Mouse (Mus musculus): ENCODE results near the gene Slc51a.

Gene Slc51a

DNA sequence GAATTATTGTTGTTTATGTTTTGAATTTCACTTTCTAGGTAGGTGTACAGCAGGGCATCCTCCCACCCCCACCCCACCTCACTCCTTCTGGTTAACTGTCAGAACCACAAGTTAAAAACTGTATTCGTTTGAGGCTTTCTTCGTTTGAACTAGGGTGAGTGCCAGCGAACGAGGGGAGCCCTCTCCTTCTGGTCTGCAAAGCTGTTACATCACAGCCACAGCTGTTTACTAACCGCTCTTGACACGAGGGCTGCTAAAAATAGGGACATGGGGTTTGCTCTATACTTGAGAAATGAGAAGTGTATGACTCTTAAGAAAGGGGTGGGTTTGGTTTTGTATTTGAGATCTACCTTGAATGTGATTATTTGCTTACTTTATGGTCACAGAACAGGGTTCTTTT is 53.6 kb downstream of the Slc51a start:
- in situ Hi-C loops (cut with MseI, MboI): no loop called here

DNA sequence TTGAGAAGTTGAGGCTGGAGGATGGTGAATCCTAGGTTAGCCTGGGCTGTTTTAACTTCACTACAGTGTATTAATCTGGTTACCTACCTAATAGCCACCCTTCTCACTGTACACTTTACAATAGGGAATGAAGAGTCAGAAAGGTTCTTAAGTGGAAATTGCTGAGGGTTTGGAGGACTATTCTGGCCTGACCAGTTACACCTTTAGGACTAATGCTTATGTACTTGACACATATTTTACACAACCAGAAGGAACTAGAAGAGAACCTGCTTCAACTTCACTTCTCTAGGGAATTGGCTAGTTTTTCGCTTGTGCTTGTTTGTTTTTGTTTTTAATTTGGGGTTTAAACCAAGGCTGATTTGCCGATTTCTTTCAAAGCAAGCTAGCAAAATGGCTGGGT is 54.5 kb downstream of the Slc51a start:
- in situ Hi-C loops (cut with MseI, MboI): no loop called here

DNA sequence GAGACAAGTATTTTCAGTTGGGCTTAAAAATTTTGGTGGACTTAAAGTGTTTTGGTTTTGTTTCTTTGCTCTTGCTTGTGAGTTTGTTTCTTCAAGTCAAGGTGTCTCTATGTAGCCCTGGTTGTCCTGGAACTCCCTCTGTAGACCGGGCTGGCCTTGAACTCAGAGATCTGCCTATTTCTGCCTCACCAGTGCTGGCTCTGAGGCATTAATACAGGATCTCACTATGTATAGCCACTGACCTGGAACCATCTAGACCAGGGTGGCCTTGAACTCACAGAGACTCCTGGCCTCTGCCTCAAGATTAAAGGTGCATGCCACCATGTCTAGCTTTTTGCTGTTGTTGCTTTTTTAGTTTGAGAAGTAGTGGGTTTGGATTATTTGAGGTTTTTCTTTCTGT is 55.8 kb downstream of the Slc51a start:
- in situ Hi-C loops (cut with MseI, MboI): no loop called here

DNA sequence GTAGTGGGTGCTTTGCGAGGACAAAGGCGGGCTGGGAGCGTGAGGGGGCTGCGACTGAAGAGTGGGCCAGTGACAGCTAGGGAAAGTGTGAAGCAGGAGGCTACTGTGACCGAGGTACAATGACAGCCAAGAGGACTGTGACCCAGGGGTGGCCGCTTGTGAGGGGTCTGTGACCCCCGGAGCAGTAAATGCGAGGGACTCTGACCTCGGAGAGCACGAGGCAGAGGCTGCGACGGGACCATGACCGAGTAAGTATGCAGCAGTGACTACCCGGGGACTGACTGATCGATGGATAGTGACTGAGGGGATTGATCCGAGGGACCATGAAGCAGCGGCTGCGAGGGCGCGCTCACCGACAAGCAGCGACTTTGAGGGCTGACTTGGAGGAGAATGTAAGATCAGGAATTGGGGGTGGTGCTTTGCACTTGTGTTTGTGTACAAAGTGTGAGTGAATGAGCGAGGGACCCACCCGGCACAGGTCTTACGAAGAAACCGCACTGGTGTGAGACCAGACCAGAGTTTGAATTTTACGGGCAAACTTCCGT is 56.6 kb downstream of the Slc51a start:
- in situ Hi-C loops (cut with MseI, MboI): no loop called here

DNA sequence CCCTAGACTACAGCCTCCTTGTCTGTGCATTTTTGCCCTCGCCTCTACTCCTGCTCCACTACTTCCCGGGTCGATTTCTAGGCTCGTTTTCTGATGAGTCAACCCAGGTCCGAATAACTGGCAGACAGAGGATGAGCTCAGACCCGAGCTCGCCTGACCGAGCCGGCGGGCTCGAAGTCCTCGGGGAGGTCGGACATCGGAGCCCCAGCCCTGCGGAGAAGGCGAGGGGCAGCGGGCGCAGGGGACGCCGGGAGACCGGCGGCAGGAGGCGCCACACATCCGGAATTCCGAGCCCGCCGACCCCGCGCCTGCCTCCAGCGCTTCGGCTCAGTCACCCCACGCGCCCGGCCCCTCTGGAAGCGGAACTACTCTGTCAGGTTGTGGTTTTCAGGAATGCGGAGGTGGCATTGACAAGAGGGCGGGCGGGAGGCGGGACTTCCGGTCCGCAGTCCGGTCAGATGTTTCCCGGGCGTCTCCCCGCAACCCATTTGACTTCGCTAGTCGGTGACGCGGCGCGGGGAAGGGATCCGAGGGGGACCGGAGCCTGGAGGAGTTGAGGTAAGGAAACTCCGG is 57.1 kb downstream of the Slc51a start, which contains the start of gene Pcyt1a:
TSS of gene Pcyt1a (plus strand) at position 448 of the 573 bp plus-strand sequence.
- in situ Hi-C loops (cut with MseI, MboI): no loop called here

DNA sequence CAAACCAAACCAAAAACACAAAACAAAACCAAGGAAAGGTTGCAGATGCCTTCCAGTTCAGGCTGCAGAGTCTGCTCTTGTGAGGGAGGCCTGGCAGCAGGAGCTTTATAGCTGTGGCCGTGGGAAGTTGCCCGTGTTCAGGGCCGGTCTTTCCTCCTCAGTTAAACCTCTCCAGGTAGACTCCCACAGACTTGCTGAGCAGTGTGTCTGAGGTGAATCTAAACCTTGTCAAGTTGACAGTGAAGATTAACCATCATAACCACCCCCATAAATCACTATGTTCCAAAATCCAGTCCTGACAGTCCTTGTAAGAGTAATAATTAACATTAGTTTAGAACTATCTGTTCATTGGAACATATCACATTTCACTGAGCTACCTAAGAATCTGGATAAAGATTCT is 60.2 kb downstream of the Slc51a start:
- in situ Hi-C loops (cut with MseI, MboI): no loop called here

Measured in mouse trophoblast stem cell (cell line).